Mouse (Mus musculus): ENCODE results near the gene Gm12216.

DNA sequence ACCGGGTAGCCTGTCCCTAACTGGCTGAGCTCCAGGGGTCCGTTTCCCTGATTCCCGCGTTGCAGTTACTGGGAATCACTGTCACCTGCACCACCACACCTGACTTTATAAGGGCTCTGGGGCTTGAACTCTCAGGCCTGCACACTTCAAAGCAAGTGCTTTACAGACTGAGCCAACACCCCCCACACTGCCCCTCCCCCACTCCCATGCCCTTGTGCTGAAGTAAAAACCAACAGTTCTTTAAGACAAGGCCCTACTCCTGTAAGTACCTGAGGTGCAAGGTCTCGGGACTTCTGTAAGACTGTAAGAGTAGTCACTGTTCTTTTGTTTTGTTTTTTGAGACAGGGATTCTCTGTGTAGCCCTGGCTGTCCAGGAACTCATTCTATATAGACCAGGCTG is 80.6 kb downstream of the Gm12216 start:
- no peak for TF ChIP-seq GATA1 (IDR thresholded peaks at IDR 0.05; ENCODE audit: low read length)
- no peak for TF ChIP-seq TAL1 (IDR thresholded peaks at IDR 0.05; ENCODE audit: low read length)

Measured in erythroblast, embryonic 14.5 days (primary cell).